Mouse (Mus musculus) spleen, adult 12 weeks (tissue): Measurements from ENCODE around the gene Tmem268.

Experiments used
- DNase-seq: peaks from one replicate; pipeline ENCODE4 v3.0.0; 2022; ENCODE audit warnings: low spot score

Gene Tmem268

DNA sequence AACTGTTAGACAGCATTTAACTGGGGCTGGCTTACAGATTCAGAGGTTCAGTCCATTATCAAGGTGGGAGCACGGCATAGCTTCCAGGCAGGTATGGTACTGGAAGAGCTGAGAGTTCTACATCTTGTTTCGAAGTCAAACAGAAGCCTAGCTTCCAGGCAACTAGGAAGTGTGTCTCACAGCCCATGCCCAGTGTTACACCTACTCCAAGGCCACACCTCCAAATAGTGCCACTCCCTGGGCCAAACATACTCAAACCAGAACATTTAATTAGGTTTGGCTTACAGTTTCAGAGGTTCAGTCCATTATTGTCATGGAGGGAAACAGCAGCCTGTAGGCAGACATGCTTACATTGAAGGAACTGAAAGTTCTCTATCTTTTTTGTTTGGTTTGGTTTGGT, 3.5 kb upstream of the Tmem268 start:
- DNase-seq, result no peak

DNA sequence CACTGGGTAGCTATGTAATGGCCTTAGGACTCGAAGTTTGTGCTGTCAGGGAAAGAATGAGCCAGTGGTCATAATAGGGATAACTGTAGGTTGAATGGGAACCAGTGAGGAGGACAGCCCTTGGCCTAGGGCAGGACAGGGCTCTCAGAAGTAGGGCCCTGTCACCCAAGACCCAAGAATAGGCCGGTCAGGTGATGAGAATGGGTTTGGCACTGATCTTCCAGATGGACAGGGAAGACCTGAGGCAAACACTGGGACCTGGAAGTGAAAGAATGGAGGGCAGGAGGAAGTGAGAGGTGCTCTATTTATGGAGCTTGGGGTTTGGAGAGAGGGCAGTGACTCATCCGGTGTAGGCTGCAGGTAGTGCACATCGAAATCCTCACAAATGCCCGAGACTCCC, 1.9 kb upstream of the Tmem268 start:
- DNase-seq, result no peak

DNA sequence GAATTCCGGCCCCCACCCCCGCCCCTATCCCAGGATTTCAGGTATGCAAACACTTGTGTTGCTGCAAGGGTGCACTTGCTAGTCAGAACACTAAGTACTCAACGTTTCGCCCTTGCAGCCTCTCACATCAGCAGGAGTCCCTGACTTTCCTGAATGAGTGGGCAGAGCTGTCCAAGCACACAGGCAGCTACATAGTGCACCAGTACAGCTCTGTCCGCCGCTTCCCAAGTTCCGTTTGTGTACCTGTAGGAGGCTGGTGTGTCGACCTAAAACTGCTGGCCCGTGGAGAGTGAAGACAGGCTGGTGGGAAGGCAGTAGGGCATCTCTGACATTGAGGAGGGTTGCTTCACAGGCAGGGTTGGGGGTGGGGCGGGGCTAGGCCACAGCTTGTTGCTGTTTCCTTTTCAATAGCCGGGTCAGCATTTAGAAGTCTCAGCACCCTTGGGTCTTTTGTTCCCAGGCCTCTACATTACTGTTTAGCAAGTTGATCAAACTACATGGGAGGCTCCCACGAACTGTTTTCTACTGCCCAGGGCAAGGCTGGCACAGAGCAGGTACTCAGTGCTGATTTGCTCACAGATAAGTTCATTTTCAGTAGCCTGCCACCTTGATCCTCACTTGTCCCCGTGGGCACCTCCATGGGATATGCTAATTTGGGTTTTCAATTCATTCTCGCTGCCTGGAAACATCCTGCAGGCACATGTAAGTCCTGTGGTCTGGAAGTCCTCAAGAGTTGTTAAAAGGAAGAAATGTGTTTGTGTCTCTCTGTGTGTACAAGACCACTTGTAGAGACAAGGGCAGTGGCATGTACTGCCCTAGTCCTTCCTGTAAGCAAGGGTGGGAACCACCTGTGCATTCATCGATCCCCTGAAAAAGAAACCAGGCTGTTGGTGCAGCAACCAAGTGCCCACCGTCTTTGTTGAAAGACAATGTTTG, 1.2 kb upstream of the Tmem268 start:
- DNase-seq, result no peak

DNA sequence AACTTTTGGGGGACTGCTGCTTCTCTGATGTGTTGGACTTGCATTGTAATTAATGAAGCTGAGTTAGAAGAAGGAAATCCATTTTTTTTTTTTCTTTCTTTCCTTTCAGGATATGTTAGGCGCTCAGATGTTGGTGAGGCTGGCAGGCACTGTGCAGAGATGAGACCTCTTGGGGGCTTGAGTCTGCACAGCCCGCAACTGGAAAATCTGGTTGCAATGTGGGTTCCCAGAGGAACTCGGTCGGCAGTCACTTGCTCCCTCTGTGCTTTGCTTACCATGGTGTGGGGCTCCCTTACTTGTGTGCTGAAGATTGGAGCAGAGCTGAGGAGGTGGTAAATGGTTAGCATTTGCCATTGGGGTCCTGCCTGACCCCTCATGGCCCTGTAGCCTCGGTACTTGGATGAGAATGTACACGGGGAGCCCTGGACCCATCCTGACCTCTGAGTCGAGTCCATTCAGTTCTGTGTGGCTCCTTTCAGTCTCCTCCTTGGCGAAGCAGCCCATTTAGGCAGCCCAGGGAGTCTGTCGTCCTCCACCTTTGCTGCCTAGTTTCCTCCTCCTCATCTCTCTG, 631 bp downstream of the Tmem268 start:
- no peak for DNase-seq

DNA sequence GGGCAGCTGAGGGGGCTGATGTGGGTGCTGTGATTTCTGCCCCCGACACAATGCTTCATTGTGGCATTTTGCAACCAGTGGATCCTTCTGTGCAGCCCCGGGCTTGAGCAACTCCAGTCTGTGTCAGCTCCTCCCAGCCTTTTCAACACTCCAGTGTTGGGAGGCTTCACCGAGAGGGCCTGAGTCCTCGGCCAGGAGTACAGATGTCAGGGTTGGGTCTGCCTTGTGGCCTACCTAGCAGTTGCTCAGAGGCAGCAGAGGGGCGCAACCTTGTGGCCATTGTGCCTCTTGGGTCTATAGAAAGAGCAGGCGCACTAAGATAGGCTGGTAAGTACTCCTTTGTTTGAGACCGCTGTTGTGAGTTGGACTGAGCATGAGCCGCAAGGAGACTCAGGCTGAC, 1.5 kb downstream of the Tmem268 start:
- DNase-seq, result no peak

DNA sequence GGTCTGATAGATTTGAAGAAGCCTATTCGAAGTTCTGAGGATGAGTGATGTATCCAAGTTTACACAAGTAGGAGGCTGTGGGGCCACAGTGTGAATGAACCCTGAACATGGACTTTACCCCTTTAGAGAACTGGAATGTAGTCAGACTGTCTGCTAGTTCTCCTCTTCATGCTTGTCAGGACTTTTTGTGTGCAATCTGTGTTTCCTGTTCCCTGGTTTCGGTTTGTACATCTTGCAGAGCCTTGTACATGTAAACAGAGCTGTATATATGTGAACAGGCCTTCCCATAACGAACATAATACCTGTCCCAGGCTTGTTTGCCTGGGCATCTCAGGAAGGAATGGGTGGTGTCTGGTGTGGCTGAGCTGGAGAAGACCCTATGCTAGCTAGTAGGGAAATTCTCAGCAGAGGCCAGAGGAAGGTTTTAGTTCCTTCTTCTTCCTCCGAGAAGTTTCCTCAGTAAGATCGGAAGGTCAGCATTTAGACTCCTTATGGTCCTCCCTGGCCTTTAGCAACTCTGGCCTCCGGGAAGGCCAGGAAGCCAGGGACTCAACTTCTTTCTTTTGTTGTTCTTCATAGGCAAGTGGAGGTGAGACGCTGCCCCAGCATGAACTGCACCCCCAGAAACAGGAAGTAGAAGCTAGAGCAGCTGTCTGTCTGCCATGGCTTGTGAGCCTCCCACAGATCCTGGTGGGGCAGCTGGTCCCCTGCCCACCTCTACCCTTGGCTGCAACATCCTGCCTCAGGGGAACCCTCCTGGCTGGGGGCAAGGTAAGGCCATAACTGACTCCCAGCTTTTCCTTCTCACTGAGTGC, 3.5 kb downstream of the Tmem268 start:
- no peak for DNase-seq

DNA sequence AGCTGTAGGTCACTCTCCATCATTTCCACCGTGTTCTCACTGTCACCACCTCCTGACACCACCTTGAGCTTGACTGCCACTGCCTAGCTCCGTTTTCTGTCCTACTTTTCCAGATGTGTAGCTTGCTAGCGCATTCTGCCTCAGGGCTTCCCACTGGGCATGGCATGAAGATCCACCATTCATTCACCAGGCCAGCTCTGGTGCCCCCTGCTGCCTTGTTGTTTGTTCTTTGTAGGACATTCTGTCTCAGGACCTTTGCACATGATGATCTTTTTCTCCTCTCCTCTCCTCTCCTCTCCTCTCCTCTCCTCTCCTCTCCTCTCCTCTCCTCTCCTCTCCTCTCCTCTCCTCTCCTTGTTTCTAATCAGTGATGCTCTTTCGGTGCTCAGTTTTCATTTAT, 4.2 kb downstream of the Tmem268 start:
- no peak for DNase-seq

DNA sequence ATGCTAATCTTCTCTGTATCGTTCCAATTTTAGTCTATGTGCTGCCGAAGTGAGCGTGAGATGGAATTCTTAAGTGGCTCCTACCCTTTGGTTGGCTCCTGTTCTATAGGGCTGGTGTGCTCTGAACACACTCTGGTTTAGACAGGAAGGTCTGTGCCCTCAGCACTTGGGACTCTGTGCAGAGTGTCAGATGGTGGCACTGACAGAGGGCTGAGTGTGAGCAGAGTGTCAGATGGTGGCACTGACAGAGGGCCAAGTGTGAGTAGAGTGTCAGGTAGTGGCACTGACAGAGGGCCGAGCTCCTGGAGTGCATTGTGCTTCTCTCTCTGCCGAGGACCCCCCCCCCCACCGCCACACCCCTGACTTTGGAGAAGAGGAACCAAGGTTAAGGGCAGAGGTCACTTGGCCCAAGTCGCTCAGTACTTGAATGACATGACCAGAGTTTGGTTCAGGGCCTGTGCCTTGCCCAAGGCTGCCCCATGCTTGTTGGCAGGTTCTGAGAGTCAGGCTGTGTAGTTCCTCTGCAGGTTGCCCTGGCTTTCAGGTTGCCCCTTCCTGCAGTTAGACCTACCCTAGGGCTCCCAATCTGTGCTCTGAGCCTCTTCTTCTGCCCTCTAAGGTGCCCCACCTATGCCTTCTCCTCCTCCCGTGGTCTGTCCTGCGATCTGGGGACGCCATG, 9.3 kb downstream of the Tmem268 start:
- no peak for DNase-seq

DNA sequence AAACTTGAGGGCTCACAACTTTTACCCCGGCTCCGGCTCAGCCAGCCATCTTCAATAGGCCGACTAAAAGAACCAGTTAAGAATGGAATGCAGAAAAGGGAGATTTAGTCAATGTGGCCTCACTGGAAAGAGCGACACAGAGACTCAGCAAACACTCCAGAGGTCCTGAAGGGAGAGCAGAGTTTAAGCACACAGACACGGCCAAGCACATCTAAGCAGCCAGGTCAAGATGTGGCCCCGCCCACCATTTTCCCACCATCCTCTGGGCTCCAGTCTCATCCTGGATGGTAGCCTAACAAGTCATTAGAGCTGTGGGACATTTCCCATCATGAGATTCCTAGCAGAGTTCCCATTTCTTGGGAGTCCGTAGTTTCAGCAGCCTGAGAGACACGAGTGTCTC, 10.7 kb downstream of the Tmem268 start:
- no peak for DNase-seq

DNA sequence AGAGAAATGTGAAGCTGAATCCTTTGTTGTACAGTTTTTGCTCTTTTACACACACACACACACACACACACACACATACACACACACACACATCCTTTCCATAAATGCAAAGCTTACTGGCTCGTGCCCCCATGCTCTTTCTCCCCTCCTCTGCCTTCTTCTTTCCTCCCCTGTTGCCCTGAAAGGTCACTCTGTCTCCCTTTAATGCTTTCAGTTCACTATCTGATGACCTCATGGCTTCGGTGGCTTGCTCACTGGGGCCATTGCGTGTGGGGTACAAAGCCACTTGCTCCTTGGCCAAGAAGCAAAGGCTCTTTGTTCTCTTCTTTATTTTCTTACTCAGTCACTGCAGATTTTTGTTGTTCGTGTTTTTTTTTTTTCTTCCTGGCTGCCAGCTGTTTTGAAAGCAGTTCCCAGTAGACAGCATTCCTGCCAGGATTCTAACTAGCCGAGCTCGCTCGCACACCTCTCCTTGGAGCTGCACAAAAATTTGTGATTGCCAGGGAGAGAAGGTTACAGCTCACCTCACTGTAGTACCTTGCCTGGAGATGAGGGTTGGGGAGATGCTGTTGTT, 11.7 kb downstream of the Tmem268 start:
- DNase-seq, result no peak

DNA sequence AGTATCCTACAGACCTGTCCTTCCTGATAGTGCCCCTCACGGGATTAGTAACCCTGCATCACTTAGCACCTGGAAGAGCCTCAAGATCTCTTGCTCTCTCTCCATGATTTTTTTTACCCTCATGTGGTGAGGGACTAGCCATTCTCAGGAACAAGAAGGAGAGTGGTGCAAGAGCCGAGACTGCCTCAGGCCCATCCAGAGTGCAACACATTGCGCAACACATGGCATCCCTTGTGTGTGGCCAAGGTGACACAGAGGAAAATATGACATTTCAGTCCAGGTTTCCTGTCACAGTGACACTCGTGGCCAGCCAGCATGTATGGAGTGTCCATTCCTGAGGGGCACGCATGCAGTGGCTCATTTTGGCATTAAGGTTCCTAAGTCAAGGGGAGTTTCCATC, 14.0 kb downstream of the Tmem268 start:
- DNase-seq, result no peak

DNA sequence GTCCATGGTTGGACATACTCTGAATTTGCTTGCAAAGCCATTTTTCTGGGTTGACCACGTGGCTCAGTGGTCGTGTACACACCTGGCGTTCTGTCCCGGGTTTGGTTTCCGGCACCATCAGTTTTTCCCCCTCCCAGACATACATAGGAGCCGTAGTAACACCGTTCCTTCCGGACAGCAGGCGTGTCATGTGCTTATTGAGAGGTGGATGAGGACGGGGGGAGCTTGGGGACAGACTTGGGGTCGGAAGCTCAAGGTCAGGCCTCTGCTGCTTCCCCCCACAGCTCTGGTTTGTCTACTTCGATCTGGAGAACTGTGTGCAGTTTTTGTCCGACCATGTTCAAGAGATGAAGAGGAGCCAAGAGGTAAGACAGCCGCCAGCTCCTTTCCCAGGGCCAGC, 21.1 kb downstream of the Tmem268 start:
- DNase-seq, result no peak

DNA sequence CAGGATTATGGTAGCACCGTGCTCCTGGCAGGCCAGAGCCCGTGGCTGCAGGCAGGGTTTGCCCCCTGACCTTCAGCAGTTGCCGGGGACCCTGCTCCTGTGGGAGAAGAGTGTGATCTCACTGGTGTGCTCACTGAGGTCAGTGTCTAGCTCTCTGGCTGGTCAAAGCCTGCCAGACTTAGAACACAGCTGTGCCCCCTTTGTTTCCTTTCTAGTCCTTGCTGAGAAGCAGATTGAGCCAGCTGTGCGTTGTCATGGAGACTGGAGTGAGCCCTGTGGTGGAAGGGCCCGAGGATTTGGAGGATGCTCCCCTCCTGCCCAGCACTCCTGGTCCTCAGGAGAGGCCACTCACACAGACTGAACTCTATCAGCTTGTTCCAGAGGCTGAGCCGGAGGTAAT, 21.5 kb downstream of the Tmem268 start:
- no peak for DNase-seq

DNA sequence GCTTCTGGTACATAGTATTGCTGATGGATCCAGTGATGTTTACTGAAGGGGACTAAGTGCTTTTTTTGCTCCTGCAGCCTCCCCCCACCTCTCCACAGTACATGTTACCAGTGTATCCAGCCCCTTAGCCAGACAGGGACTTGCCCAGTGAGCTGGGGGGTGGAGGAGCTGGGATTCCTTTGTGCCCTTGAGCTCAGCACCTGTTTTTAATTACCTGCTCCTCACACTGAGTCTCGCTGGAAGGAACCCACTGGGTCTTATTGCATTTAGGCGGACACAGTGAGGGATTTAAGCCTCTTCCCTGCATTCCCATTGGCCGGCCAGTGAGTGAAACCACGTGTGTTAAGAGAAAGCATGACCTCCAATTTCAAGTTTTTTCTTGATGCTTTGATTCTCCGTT, 24.0 kb downstream of the Tmem268 start:
- DNase-seq, result no peak

DNA sequence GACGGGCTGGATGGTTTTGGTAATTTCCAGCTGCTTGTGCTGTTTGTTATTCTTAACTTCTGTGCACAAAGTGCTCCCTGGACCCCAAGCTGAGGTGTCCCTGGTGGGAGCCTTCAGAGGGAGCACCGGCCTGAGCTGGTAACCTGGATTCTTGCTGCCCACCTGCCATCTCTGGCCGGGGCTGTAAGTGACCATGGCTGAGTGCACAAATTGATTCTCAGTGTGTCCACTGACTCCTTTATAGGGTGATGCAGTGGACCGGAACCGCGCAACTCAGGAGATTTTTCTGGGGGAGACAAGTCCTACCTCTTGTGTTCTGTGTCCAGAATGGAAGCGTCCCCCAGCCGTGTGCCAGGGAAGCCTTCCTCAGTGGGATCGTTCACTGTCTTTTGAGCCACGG, 26.6 kb downstream of the Tmem268 start:
- no peak for DNase-seq

DNA sequence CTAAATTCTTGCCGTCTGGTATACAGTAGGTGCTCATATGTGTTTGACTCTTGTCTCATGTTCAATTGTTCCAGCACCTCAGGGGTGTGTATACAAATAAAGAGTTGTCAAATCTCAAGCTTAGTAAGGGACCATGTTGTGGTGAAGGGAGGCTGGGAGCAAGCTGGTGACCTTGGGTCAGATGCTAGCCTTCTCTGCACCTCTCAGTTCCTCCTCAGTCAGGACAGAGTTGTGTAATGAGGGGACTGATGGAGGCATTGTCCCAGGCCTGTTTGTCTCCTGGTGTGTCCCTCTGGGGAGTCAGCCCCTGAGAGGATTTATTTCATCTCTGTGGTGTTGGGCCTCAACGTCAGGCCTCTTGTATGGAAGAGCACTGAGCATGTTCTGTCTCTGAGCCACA, 27.7 kb downstream of the Tmem268 start:
- DNase-seq, result no peak

DNA sequence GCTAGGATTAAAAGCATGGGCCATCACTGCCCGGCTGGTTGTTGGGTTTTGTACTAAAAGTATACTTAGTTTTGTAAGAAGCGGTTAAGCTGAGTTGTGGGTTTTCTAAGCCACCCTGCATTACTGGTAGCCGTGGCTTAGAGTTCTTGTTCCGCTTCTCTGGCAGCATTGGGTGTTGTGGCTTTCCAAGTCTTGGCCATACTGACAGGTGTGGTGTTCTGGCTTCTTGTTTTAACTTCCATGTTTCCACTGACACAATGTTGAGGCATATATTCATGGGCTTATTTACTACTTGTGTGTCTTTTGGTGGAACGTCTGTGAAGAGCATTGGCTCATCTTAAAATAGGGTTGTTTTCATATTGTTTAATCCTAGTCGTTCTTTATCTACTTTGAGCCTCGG, 31.4 kb downstream of the Tmem268 start:
- no peak for DNase-seq

DNA sequence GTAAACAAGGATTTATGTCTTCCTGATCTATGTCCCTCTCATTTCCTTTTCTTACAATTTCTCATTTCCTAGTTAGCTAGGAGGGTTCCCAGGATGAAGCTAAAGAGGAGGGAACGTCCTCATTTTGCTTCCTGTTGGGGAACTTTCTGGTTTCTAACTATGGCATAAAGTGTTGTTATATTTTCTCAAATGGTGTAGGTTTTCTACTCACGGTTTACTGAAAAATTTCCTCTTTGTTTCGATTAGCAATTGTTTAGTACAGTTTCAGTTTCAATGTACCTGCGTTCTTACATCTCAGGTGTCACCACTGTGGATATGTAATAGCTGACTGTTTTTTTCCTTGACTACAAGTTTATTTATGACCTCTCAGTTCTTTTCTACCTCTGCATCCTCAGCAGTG, 32.0 kb downstream of the Tmem268 start:
- DNase-seq, result no peak

DNA sequence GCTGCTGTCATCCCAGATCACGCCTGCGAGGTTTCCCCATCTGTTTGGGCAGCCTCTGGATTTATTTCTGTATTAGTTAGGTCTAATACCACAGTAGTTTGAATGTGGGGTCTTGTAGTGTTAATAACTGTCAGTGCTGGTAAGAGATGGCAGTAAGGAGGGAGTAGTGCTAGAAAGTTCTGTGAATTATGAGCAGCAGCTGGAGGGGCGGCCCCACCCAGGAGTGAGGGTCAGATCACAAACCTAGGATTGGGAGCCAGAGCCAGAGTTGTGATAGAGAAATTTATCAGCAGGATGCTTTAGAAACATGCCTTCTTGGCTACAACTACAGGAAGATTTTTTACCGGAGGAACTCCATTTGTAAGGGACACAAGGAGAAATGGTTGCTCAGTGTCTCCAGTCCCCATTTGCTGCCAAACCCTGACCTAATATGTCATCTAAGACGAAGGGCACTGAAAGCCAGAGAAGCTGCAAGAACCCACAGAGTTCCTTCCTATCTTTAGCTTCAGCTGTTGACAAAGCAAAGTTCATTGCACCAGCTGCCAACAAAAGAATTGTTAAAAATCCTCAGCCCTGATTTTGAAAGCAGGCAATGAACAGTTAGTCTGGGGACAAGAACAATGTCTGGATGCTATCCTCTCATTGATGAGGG, 36.0 kb downstream of the Tmem268 start:
- DNase-seq, result no peak

DNA sequence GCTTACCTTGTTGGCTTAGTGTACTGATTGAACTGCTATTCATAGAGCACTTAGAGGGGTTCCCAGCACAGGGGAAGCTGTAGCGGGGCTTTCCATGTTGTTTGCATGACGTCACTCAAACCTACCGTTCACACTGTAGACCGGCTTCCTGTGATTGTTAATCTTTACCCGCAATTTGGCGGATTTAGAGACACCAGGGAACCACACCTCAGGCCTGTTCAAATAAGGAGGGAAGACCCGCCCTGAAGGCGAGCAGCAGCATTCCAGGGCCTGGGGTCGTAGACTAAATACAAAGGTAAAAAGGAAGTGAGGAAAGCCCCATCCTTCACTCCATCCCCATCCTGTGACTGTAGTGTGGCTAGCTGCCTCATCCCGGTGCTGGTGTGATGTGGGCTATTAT, 36.7 kb downstream of the Tmem268 start:
- DNase-seq, result no peak

DNA sequence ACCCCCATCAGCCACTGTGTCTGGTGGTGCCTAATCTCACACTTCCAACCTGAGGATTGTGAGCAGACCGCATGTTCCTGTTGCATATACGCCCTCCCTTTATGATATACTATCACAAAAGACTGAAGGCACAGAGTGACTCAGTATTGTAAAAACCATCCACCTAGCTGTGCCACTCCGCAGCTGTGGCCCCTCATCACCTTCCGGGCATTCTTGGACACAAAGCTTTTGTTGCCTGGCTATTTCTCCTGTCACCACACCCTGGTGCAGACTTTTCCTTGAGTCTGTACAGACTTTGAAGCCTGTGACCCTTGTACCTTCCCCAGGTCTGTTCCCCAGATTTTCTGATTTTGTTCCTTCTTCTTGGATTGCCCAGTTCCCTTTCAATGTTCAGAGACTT, 37.4 kb downstream of the Tmem268 start:
- no peak for DNase-seq

DNA sequence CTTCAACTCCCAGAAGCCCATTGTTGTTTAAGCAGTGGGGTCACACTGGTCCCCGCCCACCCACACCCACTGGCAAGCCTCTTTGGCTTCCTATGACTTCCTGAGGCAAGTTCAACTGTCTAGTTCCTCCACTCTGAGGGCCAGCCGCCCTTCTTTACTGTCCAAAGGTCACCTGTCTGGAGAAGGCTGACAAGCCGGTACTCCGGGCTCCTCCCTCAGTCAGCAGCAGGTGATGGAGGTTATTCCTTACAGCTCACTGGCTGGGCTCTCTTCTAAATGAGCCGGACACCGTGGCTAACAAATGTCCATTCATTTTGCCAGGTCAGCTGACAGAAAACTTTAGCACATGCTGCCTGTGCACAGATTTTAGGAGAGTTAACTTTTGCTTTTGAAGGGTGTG, 42.2 kb downstream of the Tmem268 start:
- no peak for DNase-seq
